Mouse (Mus musculus): ENCODE measurements around the gene Znhit3. TPM values are rescaled to one million over a fixed set of nuclear protein-coding genes. Genes with fewer than 3 reads are reported as not detected.
"Not testable (repeated sequence)": the region's sequence is repeated elsewhere in the genome, so short reads cannot be mapped to it uniquely, and the experiment has no call there.

The Znhit3 gene
- polyA plus RNA-seq, 1 experiment from 2014 or later: 47.5 TPM

- 13% methylated on average over 7 of the region's 7 CpGs for WGBS
Measured at GRCm38 (mm10) chr11:84879007-84879771, 37.0 kb downstream of the Znhit3 start.

DNA sequence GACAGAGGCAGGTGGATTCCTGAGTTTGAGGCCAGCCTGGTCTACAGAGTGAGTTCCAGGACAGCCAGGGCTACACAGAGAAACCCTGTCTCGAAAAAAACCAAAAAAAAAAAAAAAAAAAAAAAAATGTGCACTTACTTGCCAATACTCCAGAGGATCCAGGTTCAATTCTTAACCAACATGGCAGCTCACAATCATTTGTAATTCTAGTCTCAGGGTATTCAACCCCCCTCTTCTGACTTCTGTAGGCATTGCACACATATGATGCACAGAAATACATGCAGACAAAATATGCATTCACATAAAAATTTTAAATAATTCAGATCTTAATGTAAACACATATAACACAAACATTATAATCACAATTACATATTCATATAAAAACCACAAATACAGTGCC lies 40.1 kb downstream of the Znhit3 start:
- not testable (repeated sequence) for DNase-seq (ENCODE audit: low spot score); H3K4me2 ChIP-seq (ENCODE audit: low read length); H3K9ac ChIP-seq (ENCODE audit: low read depth, low read length); H3K9me3 ChIP-seq (replicated peaks; ENCODE audit: low read length); ATAC-seq (replicated peaks; ENCODE audit: low FRiP score, low read depth); H3K27me3 ChIP-seq (ENCODE audit: insufficient read depth, low read length); H3K4me1 ChIP-seq (replicated peaks; ENCODE audit: insufficient read depth, low read length); H3K4me3 ChIP-seq (replicated peaks; ENCODE audit: low read depth, low read length); H3K27ac ChIP-seq; H3K36me3 ChIP-seq (ENCODE audit: insufficient read depth, low read length)
- no CpG with 5 or more reads among the region's 1 CpGs for WGBS

More at GRCm38 (mm10) chr11:84879007-84879771, 37.0 kb downstream of the Znhit3 start:
- no peaks in the 10 kb centered on the region for H3K9me3 ChIP-seq (replicated peaks; ENCODE audit: low read length)
- ATAC-seq (replicated peaks; ENCODE audit: low FRiP score, low read depth) (no peak), DNase-seq (ENCODE audit: low spot score) (no peak)
- peak overlapping the region; percentile 94 for H3K27ac ChIP-seq
- peak overlapping the region; percentile 93 for H3K4me2 ChIP-seq (ENCODE audit: low read length)
- H3K4me3 ChIP-seq (replicated peaks; ENCODE audit: low read depth, low read length): peak overlapping the region; percentile 87
- peaks cover 3% of the 10 kb centered on the region; the same call in 1 of the 2 replicates for H3K36me3 ChIP-seq (ENCODE audit: insufficient read depth, low read length)
- TF ChIP-seq CTCF (IDR thresholded peaks at IDR 0.05; ENCODE audit: low read depth): no peak
- H3K27me3 ChIP-seq (ENCODE audit: insufficient read depth, low read length): no peaks in the 10 kb centered on the region
- peak overlapping the region; percentile 84 for H3K9ac ChIP-seq (ENCODE audit: low read depth, low read length)
- peaks cover 5% of the 10 kb centered on the region; the same call in 1 of the 2 replicates for H3K4me1 ChIP-seq (replicated peaks; ENCODE audit: insufficient read depth, low read length)

GRCm38 (mm10) chr11:84873042-84873833 lies 42.9 kb downstream of the Znhit3 start:
- ATAC-seq (replicated peaks; ENCODE audit: low FRiP score, low read depth) (no peak), DNase-seq (ENCODE audit: low spot score) (no peak)
- Histone ChIP-seq H3K4me2 (ENCODE audit: low read length) (no peak overlapping the region), H3K36me3 (ENCODE audit: insufficient read depth, low read length) (peaks cover 3% of the 10 kb centered on the region; the same call in 1 of the 2 replicates), H3K27me3 (ENCODE audit: insufficient read depth, low read length) (no peaks in the 10 kb centered on the region), H3K4me3 (replicated peaks; ENCODE audit: low read depth, low read length) (no peak overlapping the region), H3K4me1 (replicated peaks; ENCODE audit: insufficient read depth, low read length) (peaks cover 3% of the 10 kb centered on the region; the same call in 1 of the 2 replicates), H3K9me3 (replicated peaks; ENCODE audit: low read length) (no peaks in the 10 kb centered on the region), H3K9ac (ENCODE audit: low read depth, low read length) (no peak overlapping the region), H3K27ac (no peak overlapping the region)
- TF ChIP-seq CTCF (IDR thresholded peaks at IDR 0.05; ENCODE audit: low read depth): no peak
- WGBS: 76% methylated on average over 1 of the region's 1 CpGs

- DNase-seq (ENCODE audit: low spot score): no peak
- 65% methylated on average over 4 of the region's 4 CpGs for WGBS
- Histone ChIP-seq H3K36me3 (ENCODE audit: insufficient read depth, low read length) (peaks cover 3% of the 10 kb centered on the region; the same call in 1 of the 2 replicates), H3K4me3 (replicated peaks; ENCODE audit: low read depth, low read length) (peak overlapping the region; percentile 85), H3K27ac (peak overlapping the region; percentile 100), H3K4me1 (replicated peaks; ENCODE audit: insufficient read depth, low read length) (peaks cover 10% of the 10 kb centered on the region; the same call in 1 of the 2 replicates), H3K4me2 (ENCODE audit: low read length) (peak overlapping the region; percentile 71), H3K9ac (ENCODE audit: low read depth, low read length) (peak overlapping the region; percentile 97), H3K9me3 (replicated peaks; ENCODE audit: low read length) (no peaks in the 10 kb centered on the region), H3K27me3 (ENCODE audit: insufficient read depth, low read length) (no peaks in the 10 kb centered on the region)
- TF ChIP-seq CTCF (IDR thresholded peaks at IDR 0.05; ENCODE audit: low read depth): no peak
- ATAC-seq (replicated peaks; ENCODE audit: low FRiP score, low read depth): no peak
Measured at GRCm38 (mm10) chr11:84871548-84872069, 44.6 kb downstream of the Znhit3 start.

- WGBS: 0% methylated on average over 10 of the region's 10 CpGs
- ATAC-seq (replicated peaks; ENCODE audit: low FRiP score, low read depth) (peak; percentile 64), DNase-seq (ENCODE audit: low spot score) (peak; percentile 71)
- H3K4me1 ChIP-seq (replicated peaks; ENCODE audit: insufficient read depth, low read length): peaks cover 10% of the 10 kb centered on the region; the same call in 1 of the 2 replicates
- no peaks in the 10 kb centered on the region for H3K36me3 ChIP-seq (ENCODE audit: insufficient read depth, low read length)
- peak overlapping the region; percentile 97 for H3K9ac ChIP-seq (ENCODE audit: low read depth, low read length)
- H3K4me3 ChIP-seq (replicated peaks; ENCODE audit: low read depth, low read length): peak overlapping the region; percentile 85
- H3K4me2 ChIP-seq (ENCODE audit: low read length): peak overlapping the region; percentile 71
- H3K9me3 ChIP-seq (replicated peaks; ENCODE audit: low read length): no peaks in the 10 kb centered on the region
- no peak for TF ChIP-seq CTCF (IDR thresholded peaks at IDR 0.05; ENCODE audit: low read depth)
- peak overlapping the region; percentile 100 for H3K27ac ChIP-seq
- no peaks in the 10 kb centered on the region for H3K27me3 ChIP-seq (ENCODE audit: insufficient read depth, low read length)
Measured at GRCm38 (mm10) chr11:84871046-84871445, 45.1 kb downstream of the Znhit3 start.
